Mouse (Mus musculus): Measurements from ENCODE around the gene Clmn.
"Not testable (repeated sequence)": the region's sequence is repeated elsewhere in the genome, so short reads cannot be mapped to it uniquely, and the experiment has no call there.

Gene Clmn

DNA sequence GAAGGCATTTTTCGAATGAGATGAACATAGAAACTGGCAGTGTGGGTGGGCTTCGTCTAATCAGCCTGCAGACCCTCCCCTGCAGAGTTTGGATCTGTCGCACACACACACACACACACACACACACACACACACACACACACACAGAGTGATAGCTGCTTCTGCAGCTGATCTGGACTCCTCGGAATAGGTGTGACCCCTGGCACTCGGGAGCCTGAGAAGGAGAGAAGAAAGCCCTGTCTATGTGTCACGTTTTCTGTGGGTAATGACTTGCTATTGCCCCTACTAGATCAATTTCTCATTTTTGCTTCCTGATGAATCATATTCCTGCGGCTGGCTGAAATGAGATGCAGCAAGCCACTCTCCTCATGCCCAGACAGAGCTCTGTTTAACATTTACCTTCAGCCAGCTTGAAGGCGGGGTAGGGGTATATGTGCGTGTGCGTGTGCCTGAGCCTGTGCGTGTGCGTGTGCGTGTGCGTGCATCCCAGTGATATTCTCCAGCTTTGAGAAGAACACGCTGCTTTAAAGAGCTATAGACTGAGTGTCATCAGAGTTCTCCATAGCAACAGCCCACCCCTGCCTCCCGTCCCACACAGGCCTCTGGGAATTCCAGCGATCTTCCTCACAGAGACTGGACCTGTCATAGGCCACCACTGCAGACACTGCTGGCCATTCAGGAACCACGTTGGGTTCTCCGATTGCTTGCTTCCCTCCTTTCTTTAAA lies 29.3 kb downstream of the Clmn start:
- no peaks in the 10 kb centered on the region for H3K36me3 ChIP-seq (ENCODE audit: insufficient read depth, low read length)
- H3K4me1 ChIP-seq (replicated peaks; ENCODE audit: low read depth, low read length) = peaks cover 20% of the 10 kb centered on the region
- H3K27me3 ChIP-seq (ENCODE audit: insufficient read depth, low read length) = no peaks in the 10 kb centered on the region
- H3K4me3 ChIP-seq (replicated peaks; ENCODE audit: low read length) = no peak overlapping the region
- TF ChIP-seq NANOG (IDR thresholded peaks at IDR 0.05; ENCODE audit: borderline replicate concordance, low read length) (no peak), POU5F1 (IDR thresholded peaks at IDR 0.05; ENCODE audit: borderline replicate concordance, low read length) (no peak), CTCF (conservative IDR thresholded peaks at IDR 0.05; ENCODE audit: low read length) (no peak)
- H3K9me3 ChIP-seq (ENCODE audit: low read length) = no peaks in the 10 kb centered on the region

DNA sequence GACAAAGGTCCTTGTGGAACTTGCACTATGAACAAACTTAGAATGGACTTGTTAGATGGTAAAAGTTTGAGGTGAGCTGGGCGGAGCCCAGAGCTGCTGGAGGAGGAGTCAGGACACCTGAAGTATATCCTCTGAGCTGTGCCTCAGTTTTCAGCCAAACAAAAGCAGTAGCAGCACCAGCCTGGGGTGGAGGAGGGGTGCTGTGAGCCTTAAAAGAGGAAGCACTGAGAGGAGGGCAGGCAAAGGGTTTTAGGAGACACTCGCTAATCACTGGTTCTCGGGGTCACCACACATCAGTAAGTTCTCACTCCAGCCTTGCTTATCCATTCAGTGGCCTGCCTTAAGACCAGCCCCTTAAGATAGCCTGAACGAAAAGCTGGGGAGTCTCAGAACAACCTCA lies 30.1 kb downstream of the Clmn start:
- Histone ChIP-seq H3K27me3 (ENCODE audit: insufficient read depth, low read length) (no peaks in the 10 kb centered on the region), H3K4me1 (replicated peaks; ENCODE audit: low read depth, low read length) (peaks cover 27% of the 10 kb centered on the region), H3K4me3 (replicated peaks; ENCODE audit: low read length) (no peak overlapping the region), H3K36me3 (ENCODE audit: insufficient read depth, low read length) (no peaks in the 10 kb centered on the region), H3K9me3 (ENCODE audit: low read length) (no peaks in the 10 kb centered on the region)
- no peak for TF ChIP-seq NANOG (IDR thresholded peaks at IDR 0.05; ENCODE audit: borderline replicate concordance, low read length)
- no peak for TF ChIP-seq POU5F1 (IDR thresholded peaks at IDR 0.05; ENCODE audit: borderline replicate concordance, low read length)
- no peak for TF ChIP-seq CTCF (conservative IDR thresholded peaks at IDR 0.05; ENCODE audit: low read length)

DNA sequence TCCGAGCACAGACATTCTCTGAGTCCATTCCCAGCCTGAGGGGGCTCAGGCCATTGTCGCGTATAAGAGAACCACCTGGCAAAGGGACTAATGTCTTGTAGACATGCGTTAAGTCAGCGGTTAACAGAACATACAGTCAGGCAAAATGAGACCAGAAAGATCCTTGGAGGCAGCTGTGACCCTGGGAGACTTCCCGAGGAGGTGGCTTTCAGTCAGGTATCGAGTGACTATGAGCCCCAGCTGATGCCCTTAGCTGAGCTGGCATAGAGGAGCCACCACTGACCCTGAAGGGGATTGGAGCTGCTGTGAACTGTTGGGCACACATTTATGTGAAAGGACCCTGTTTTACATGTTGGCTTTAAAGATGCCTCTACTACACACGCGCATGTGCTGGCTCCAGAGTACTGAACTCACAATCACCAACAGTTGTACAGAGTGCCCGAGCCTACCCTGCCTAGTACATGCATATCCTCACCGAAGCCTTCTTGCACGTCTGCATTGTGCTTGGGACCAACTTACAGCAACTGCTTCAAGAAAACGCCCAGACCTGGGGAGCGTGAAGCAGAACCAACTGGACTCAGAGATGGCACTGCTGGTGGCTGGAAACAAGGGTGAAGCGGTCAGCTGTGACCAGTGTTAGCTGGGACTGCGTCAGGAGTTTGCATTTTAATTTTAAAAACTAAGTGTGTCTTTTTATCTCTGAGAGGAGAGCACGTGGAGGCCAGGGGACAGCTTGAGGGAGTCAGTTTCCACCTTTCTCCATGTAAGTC lies 34.0 kb downstream of the Clmn start:
- no peaks in the 10 kb centered on the region for H3K9me3 ChIP-seq (ENCODE audit: low read length)
- H3K4me3 ChIP-seq (replicated peaks; ENCODE audit: low read length) = no peak overlapping the region
- H3K27me3 ChIP-seq (ENCODE audit: insufficient read depth, low read length) = no peaks in the 10 kb centered on the region
- no peaks in the 10 kb centered on the region for H3K36me3 ChIP-seq (ENCODE audit: insufficient read depth, low read length)
- peaks cover 29% of the 10 kb centered on the region for H3K4me1 ChIP-seq (replicated peaks; ENCODE audit: low read depth, low read length)
- TF ChIP-seq NANOG (IDR thresholded peaks at IDR 0.05; ENCODE audit: borderline replicate concordance, low read length) (no peak), POU5F1 (IDR thresholded peaks at IDR 0.05; ENCODE audit: borderline replicate concordance, low read length) (no peak)

DNA sequence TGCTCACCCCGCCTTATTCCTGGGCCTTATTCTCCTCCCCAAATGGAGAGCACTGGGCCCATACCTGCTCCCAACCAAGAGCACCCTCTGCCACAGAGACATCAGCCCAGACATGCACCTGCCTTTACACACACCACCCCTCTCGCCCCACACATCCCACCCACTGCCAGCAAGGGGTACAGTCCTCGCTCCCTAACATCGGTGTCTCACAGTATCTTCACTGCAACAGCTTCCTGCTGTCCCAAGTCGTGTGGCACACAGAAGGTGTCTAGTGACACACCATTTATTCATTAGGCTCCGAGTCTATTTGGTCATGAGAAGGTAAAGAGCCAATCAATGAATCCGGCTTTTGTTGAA lies 34.6 kb downstream of the Clmn start:
- TF ChIP-seq NANOG (IDR thresholded peaks at IDR 0.05; ENCODE audit: borderline replicate concordance, low read length) (no peak), POU5F1 (IDR thresholded peaks at IDR 0.05; ENCODE audit: borderline replicate concordance, low read length) (no peak), CTCF (conservative IDR thresholded peaks at IDR 0.05; ENCODE audit: low read length) (no peak)
- Histone ChIP-seq H3K27me3 (ENCODE audit: insufficient read depth, low read length) (no peaks in the 10 kb centered on the region), H3K4me3 (replicated peaks; ENCODE audit: low read length) (no peak overlapping the region; the same call in 1 of the 2 replicates), H3K4me1 (replicated peaks; ENCODE audit: low read depth, low read length) (peaks cover 27% of the 10 kb centered on the region), H3K36me3 (ENCODE audit: insufficient read depth, low read length) (no peaks in the 10 kb centered on the region), H3K9me3 (ENCODE audit: low read length) (no peaks in the 10 kb centered on the region)

DNA sequence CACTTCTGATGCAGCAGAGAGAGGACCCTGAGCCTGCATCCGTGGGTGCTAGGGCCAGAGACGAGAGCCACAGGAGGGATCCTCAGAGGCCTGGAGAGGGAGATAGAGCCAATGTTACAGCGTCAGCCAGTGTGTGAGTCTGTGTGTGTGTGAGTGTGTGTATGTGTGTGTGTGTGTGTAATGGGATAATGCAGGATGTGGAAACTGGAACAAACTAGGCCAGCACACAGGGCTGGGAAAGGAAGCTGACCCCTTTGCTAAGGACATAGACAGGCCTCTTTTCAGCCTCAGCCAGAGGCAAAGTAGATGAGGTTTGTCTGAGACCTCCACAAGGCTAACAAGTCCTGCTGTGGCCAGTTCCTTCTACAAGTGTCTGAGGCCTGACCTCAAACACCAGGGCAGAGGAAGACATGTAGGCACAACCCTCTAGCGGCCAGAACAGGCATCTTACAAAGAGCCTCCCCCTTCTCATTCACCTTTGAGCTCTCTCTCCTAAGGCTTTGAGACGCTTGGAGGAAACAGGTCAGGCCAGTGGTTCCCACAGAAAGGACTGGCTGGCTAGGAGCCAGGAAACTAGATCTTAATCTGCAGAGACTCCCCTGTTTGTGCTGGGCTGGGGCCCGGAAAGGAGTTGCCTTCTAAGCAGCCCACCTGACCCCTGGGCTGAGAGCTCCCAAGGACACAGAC lies 35.1 kb downstream of the Clmn start:
- H3K9me3 ChIP-seq (ENCODE audit: low read length) = no peaks in the 10 kb centered on the region
- H3K4me3 ChIP-seq (replicated peaks; ENCODE audit: low read length) = no peak overlapping the region; the same call in 1 of the 2 replicates
- H3K4me1 ChIP-seq (replicated peaks; ENCODE audit: low read depth, low read length) = peaks cover 21% of the 10 kb centered on the region
- H3K27me3 ChIP-seq (ENCODE audit: insufficient read depth, low read length) = no peaks in the 10 kb centered on the region
- TF ChIP-seq CTCF (conservative IDR thresholded peaks at IDR 0.05; ENCODE audit: low read length) = no peak
- TF ChIP-seq POU5F1 (IDR thresholded peaks at IDR 0.05; ENCODE audit: borderline replicate concordance, low read length) = no peak
- TF ChIP-seq NANOG (IDR thresholded peaks at IDR 0.05; ENCODE audit: borderline replicate concordance, low read length) = no peak
- no peaks in the 10 kb centered on the region for H3K36me3 ChIP-seq (ENCODE audit: insufficient read depth, low read length)

DNA sequence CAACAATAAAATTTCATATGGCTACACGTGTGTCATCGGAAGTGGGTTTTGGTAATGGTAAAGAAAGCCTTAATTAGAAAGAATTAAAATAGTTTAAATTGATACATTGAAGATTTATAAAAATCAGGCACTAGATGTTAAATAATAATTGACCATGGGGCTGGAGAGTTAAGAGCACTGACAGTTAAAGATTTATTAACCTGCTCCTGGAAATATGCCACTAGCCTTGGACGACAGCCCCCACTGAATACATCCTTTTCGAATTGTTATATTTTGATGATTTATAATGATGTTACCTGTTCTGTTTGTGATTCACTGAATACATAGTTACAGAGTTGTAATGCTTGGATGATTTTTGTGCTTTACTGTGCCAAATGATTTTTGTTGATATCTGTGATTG lies 35.9 kb downstream of the Clmn start:
- H3K4me1 ChIP-seq (replicated peaks; ENCODE audit: low read depth, low read length) = peaks cover 18% of the 10 kb centered on the region
- not testable (repeated sequence) for H3K4me3 ChIP-seq (replicated peaks; ENCODE audit: low read length); H3K36me3 ChIP-seq (ENCODE audit: insufficient read depth, low read length); H3K9me3 ChIP-seq (ENCODE audit: low read length); H3K27me3 ChIP-seq (ENCODE audit: insufficient read depth, low read length)

DNA sequence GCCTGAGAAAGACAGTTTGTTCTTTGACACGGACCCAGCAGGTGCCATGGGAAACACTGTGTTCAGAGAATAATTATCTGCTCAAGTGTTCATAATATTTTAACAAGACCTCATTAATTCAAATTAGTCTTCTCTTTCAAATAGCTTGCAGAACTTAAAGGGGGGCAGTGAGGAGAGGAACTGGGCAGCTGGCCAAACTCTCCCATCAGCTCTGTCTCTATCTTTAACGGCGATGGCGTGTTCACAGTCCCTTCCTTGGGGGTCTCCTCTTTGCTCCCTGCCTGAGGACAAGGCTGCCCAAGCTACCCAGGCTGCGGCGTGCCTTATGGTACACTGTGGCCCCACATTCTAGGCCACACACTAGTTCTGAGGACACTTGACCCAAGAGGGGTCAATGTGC lies 37.2 kb downstream of the Clmn start:
- TF ChIP-seq NANOG (IDR thresholded peaks at IDR 0.05; ENCODE audit: borderline replicate concordance, low read length) (no peak), CTCF (conservative IDR thresholded peaks at IDR 0.05; ENCODE audit: low read length) (no peak), POU5F1 (IDR thresholded peaks at IDR 0.05; ENCODE audit: borderline replicate concordance, low read length) (no peak)
- H3K4me3 ChIP-seq (replicated peaks; ENCODE audit: low read length) = no peak overlapping the region

DNA sequence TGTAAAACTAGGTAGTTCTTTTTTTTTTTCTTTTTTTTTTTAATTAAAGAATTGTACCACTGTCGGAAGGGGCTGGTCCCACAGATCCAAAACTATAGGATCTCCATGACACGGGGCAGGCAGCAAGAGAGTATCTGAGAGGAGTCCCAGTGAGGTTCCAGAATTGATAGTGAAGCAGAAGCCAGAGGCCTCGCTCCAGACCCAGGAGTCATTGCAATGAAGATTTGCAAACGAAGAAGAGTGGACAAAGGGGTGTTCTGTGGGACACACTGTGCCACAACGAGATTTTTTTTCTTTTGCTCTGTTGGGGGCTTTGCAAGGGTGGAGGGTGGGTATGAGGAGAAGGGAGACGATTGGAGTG lies 40.0 kb downstream of the Clmn start:
- no peak overlapping the region for H3K4me3 ChIP-seq (replicated peaks; ENCODE audit: low read length)
- no peaks in the 10 kb centered on the region for H3K9me3 ChIP-seq (ENCODE audit: low read length)
- no peaks in the 10 kb centered on the region for H3K27me3 ChIP-seq (ENCODE audit: insufficient read depth, low read length)
- TF ChIP-seq CTCF (conservative IDR thresholded peaks at IDR 0.05; ENCODE audit: low read length) (no peak), NANOG (IDR thresholded peaks at IDR 0.05; ENCODE audit: borderline replicate concordance, low read length) (no peak), POU5F1 (IDR thresholded peaks at IDR 0.05; ENCODE audit: borderline replicate concordance, low read length) (no peak)
- peaks cover 6% of the 10 kb centered on the region for H3K4me1 ChIP-seq (replicated peaks; ENCODE audit: low read depth, low read length)
- H3K36me3 ChIP-seq (ENCODE audit: insufficient read depth, low read length) = no peaks in the 10 kb centered on the region

More for the DNA sequence above, 37.2 kb downstream of the Clmn start:
- Histone ChIP-seq H3K27me3 (ENCODE audit: insufficient read depth, low read length) (no peaks in the 10 kb centered on the region), H3K36me3 (ENCODE audit: insufficient read depth, low read length) (no peaks in the 10 kb centered on the region), H3K9me3 (ENCODE audit: low read length) (no peaks in the 10 kb centered on the region), H3K4me1 (replicated peaks; ENCODE audit: low read depth, low read length) (peaks cover 18% of the 10 kb centered on the region)

Measured in E14TG2a.4 (cell line).